Mouse (Mus musculus) embryonic facial prominence, embryonic 13.5 days (tissue): Measurements from ENCODE around the gene Txndc2. TPM values are rescaled to one million over a fixed set of nuclear protein-coding genes. Genes with fewer than 3 reads are reported as not detected.
"Not testable (repeated sequence)": the region's sequence is repeated elsewhere in the genome, so short reads cannot be mapped to it uniquely, and the experiment has no call there.

ENCODE experiments used
- ATAC-seq: fragments of 200-750 bp; cut with Nextera tagmentation; 2 replicates; pipeline ENCODE4 v1.8.0; 2017; ENCODE audit warnings: low read depth; ENCODE audit not compliant: insufficient number of reproducible peaks, insufficient read depth, low FRiP score, low TSS enrichment
- H3K27ac ChIP-seq: fragments of 300-500 bp; sonication (generic); 2 replicates; pipeline ENCODE4 v1.5.1; 2015; ENCODE audit warnings: moderate library complexity, mild to moderate bottlenecking, inconsistent platforms
- H3K27me3 ChIP-seq: fragments of 300-500 bp; sonication (generic); 2 replicates; pipeline ENCODE4 v1.6.1; 2015; ENCODE audit warnings: mild to moderate bottlenecking, inconsistent platforms
- H3K36me3 ChIP-seq: fragments of 300-500 bp; sonication (generic); 2 replicates; pipeline ENCODE4 v1.6.1; 2015; ENCODE audit warnings: mild to moderate bottlenecking, inconsistent platforms
- H3K4me1 ChIP-seq: fragments of 300-500 bp; sonication (generic); 2 replicates; pipeline ENCODE4 v1.6.1; 2015; ENCODE audit warnings: inconsistent platforms
- H3K4me2 ChIP-seq: fragments of 300-500 bp; sonication (generic); 2 replicates; pipeline ENCODE4 v1.6.1; 2015; ENCODE audit warnings: moderate library complexity, mild to moderate bottlenecking, inconsistent platforms
- H3K4me3 ChIP-seq: fragments of 300-500 bp; sonication (generic); 2 replicates; pipeline ENCODE4 v1.5.1; 2015; ENCODE audit warnings: mild to moderate bottlenecking, inconsistent platforms
- H3K9ac ChIP-seq: fragments of 300-500 bp; sonication (generic); 2 replicates; pipeline ENCODE4 v1.6.1; 2015; ENCODE audit warnings: mild to moderate bottlenecking, inconsistent platforms
- H3K9me3 ChIP-seq: fragments of 300-500 bp; sonication (generic); 2 replicates; pipeline ENCODE4 v1.6.1; 2016; ENCODE audit warnings: inconsistent platforms
- WGBS: fragments of 180-500 bp; shearing (Covaris S2); methylation state at CpG from one replicate; pipeline ENCODE4 v1.1.7; 2015; ENCODE audit warnings: mixed read lengths; 5-methylcytosine and 5-hydroxymethylcytosine counted together
- polyA plus RNA-seq: library from polyadenylated mRNA; unstranded; fragments of >200 nt; fragmentation: Nextera tagmentation; extraction: Ambion mirVana; gene quantifications from 2 replicates; pipeline ENCODE4 v1.2.1, GENCODE M21; 2015

Txndc2 gene
- polyA plus RNA-seq, 1 experiment from 2014 or later = not detected

GRCm38 (mm10) chr17:65628823-65629532 lies 13.0 kb downstream of the Txndc2 start:
- 79% methylated on average over 13 of the region's 13 CpGs for WGBS
- not testable (repeated sequence) for H3K27ac ChIP-seq, H3K4me2 ChIP-seq, H3K27me3 ChIP-seq, ATAC-seq, H3K9me3 ChIP-seq, H3K9ac ChIP-seq, H3K4me3 ChIP-seq, H3K4me1 ChIP-seq, H3K36me3 ChIP-seq

DNA sequence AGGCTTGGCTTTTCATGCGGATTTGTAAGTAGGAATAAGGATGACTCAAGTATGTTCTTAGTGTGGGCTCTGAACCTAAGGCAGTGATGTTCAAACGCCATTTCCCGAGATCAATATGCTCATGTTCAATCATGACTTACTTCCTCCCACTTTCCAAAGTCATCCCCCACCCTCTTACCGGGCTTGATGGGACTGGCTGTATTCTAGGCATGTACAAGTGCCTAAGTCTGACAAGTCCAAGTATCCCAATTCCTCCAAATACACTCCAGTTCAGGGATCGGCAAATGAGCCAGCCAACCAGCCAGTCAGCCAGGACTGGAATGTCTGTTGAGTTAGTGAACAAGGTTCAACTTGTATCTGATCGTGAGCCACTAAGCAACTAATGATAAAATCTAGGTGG lies 15.7 kb downstream of the Txndc2 start:
- ATAC-seq = no peak

GRCm38 (mm10) chr17:65625563-65625962 lies 16.4 kb downstream of the Txndc2 start:
- Histone ChIP-seq H3K27ac (no peak overlapping the region), H3K4me1 (no peaks in the 10 kb centered on the region), H3K27me3 (no peaks in the 10 kb centered on the region), H3K9ac (no peak overlapping the region), H3K9me3 (no peaks in the 10 kb centered on the region), H3K4me3 (no peak overlapping the region), H3K4me2 (no peak overlapping the region), H3K36me3 (no peaks in the 10 kb centered on the region)
- WGBS = 87% methylated on average over 6 of the region's 6 CpGs
- no peak for ATAC-seq

More for the DNA sequence above, 15.7 kb downstream of the Txndc2 start:
- Histone ChIP-seq H3K27me3 (no peaks in the 10 kb centered on the region), H3K4me1 (no peaks in the 10 kb centered on the region), H3K4me2 (no peak overlapping the region), H3K4me3 (no peak overlapping the region), H3K9ac (no peak overlapping the region), H3K36me3 (no peaks in the 10 kb centered on the region), H3K27ac (no peak overlapping the region), H3K9me3 (no peaks in the 10 kb centered on the region)
- 88% methylated on average over 6 of the region's 6 CpGs for WGBS

DNA sequence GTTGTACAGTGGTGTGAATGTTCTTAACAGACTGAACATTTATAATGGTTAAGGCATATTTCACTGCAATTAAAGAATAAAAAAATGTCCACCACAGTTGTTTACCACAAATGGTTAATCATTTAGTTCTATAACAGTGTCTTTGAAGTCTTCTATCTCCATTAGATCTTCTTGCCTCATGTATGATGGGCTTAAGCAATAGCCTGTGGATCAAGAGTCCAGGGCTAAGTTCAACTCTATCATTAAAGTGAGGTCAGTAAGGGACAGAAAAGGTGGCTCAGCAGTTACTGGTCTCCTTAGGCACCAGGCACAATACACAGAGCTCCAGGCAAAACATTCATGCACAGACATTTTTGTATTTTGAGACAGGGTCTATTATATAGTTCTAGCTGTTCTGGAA lies 18.8 kb downstream of the Txndc2 start:
- no peak for ATAC-seq
- Histone ChIP-seq H3K27ac (no peak overlapping the region), H3K36me3 (no peaks in the 10 kb centered on the region), H3K4me1 (0 out of 2 replicates have a peak, but pooled peaks cover 6% of the 10 kb centered on the region), H3K4me3 (no peak overlapping the region), H3K9me3 (no peaks in the 10 kb centered on the region), H3K4me2 (no peak overlapping the region), H3K9ac (no peak overlapping the region), H3K27me3 (no peaks in the 10 kb centered on the region)

DNA sequence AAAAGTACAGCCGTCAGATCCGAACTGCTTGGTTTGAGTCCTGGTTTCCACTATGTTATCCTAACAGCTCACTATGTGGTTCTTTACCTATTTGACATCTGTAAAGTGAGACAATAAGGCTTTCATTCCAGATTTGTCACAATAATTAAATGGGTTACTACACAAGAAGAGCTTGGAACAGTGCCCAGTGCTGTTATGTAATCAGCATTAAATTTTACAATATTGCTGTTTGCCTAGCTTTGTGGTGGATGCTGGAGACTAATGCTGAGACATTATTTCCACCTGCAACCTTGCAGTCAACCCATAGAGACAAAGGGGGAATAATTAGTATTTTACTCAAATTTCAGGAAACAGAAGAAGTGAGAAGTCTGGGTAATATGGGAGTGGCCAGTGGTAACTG lies 23.5 kb downstream of the Txndc2 start:
- WGBS = 80% methylated on average over 2 of the region's 2 CpGs
- H3K9ac ChIP-seq = no peak overlapping the region

GRCm38 (mm10) chr17:65615678-65616077 lies 26.3 kb downstream of the Txndc2 start:
- no peak overlapping the region for H3K4me2 ChIP-seq
- ATAC-seq = no peak
- no peak overlapping the region for H3K27ac ChIP-seq
- no peaks in the 10 kb centered on the region for H3K36me3 ChIP-seq
- H3K9ac ChIP-seq = no peak overlapping the region
- H3K4me1 ChIP-seq = peaks cover 22% of the 10 kb centered on the region
- H3K27me3 ChIP-seq = no peaks in the 10 kb centered on the region
- 39% methylated on average over 3 of the region's 3 CpGs for WGBS
- H3K9me3 ChIP-seq = no peaks in the 10 kb centered on the region
- H3K4me3 ChIP-seq = no peak overlapping the region

More for the DNA sequence above, 23.5 kb downstream of the Txndc2 start:
- H3K27me3 ChIP-seq = no peaks in the 10 kb centered on the region
- no peak for ATAC-seq
- H3K27ac ChIP-seq = no peak overlapping the region
- H3K4me2 ChIP-seq = no peak overlapping the region
- H3K36me3 ChIP-seq = no peaks in the 10 kb centered on the region
- no peak overlapping the region for H3K4me3 ChIP-seq
- peaks cover 13% of the 10 kb centered on the region for H3K4me1 ChIP-seq
- H3K9me3 ChIP-seq = no peaks in the 10 kb centered on the region

- peak overlapping the region; percentile 98 for H3K9ac ChIP-seq
- no peak for ATAC-seq
Observed at GRCm38 (mm10) chr17:65614431-65614830, 27.5 kb downstream of the Txndc2 start.

GRCm38 (mm10) chr17:65613463-65614412 lies 28.2 kb downstream of the Txndc2 start, which contains the start of gene Vapa:
Vapa (minus strand) TSS chr17:65613555.
- H3K36me3 ChIP-seq = no peaks in the 10 kb centered on the region
- H3K27me3 ChIP-seq = no peaks in the 10 kb centered on the region
- peak within 1 kb of the TSS; percentile 97 for H3K4me3 ChIP-seq
- peak within 1 kb of the TSS; percentile 98 for H3K9ac ChIP-seq
- peak within 1 kb of the TSS; percentile 75 for H3K4me2 ChIP-seq
- ATAC-seq = peak; percentile 94
- WGBS = under 1% methylated on average over 85 of the region's 85 CpGs
- H3K27ac ChIP-seq = peak within 1 kb of the TSS; percentile 99
- H3K9me3 ChIP-seq = no peaks in the 10 kb centered on the region
- H3K4me1 ChIP-seq = peaks cover 30% of the 10 kb centered on the region

More at GRCm38 (mm10) chr17:65614431-65614830, 27.5 kb downstream of the Txndc2 start:
- Histone ChIP-seq H3K27ac (peak overlapping the region; percentile 99), H3K4me1 (peaks cover 25% of the 10 kb centered on the region), H3K9me3 (no peaks in the 10 kb centered on the region), H3K27me3 (no peaks in the 10 kb centered on the region), H3K36me3 (no peaks in the 10 kb centered on the region), H3K4me2 (peak overlapping the region; percentile 75), H3K4me3 (peak overlapping the region; percentile 97)
- 1% methylated on average over 9 of the region's 9 CpGs for WGBS

- WGBS = 0% methylated on average over 41 of the region's 42 CpGs
- H3K9me3 ChIP-seq = no peaks in the 10 kb centered on the region
- H3K4me1 ChIP-seq = peaks cover 30% of the 10 kb centered on the region
Observed at GRCm38 (mm10) chr17:65613142-65613462, 28.9 kb downstream of the Txndc2 start.

DNA sequence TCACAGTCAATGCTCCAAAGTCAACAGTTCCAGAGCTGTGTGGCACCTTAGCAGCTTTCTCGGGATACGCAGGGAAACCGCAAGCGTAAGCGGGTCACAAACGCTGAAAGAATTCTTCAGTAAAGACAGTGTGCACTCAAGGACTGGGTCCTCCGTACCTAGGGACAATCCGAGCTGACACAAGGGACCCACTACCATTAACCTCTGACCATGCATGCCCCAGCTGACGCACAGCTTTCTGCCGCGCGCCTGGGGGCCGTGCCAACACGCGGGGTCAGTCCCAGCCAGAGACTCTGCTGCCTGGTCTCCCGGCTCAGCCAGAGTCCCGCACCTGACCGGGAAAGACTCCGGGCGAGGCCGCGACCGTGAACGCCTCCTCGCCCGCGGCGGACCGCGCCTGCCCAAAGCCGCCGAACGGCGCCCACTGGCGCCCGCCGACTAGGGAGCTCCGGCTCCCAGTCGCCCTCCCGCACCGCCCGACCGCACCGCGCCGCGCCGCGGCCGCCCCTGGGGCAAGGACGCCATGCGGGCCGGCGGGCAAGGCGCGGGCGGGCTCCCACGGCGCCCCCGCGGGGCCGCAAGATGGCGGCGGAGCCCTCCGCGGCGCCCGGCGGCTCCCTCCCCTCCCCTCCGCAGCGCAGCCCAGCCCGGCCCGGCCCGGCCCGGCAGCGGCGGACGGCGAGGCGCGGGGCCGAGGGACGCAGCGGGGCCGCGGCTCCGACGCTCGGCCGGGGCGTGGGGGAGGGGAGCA lies 29.4 kb downstream of the Txndc2 start:
- H3K27ac ChIP-seq = peak overlapping the region; percentile 99
- H3K36me3 ChIP-seq = no peaks in the 10 kb centered on the region
- no peaks in the 10 kb centered on the region for H3K27me3 ChIP-seq
- peaks cover 36% of the 10 kb centered on the region for H3K4me1 ChIP-seq
- peak; percentile 12; the same call in 1 of the 2 replicates for ATAC-seq
- WGBS = under 1% methylated on average over 65 of the region's 91 CpGs
- peak overlapping the region; percentile 97 for H3K4me3 ChIP-seq
- H3K9ac ChIP-seq = peak overlapping the region; percentile 98
- no peaks in the 10 kb centered on the region for H3K9me3 ChIP-seq
- H3K4me2 ChIP-seq = peak overlapping the region; percentile 75

More at GRCm38 (mm10) chr17:65613142-65613462, 28.9 kb downstream of the Txndc2 start:
- Histone ChIP-seq H3K9ac (peak overlapping the region; percentile 98), H3K27me3 (no peaks in the 10 kb centered on the region), H3K27ac (peak overlapping the region; percentile 99), H3K36me3 (no peaks in the 10 kb centered on the region), H3K4me2 (peak overlapping the region; percentile 75), H3K4me3 (peak overlapping the region; percentile 97)
- ATAC-seq = peak; percentile 69; the same call in 1 of the 2 replicates

DNA sequence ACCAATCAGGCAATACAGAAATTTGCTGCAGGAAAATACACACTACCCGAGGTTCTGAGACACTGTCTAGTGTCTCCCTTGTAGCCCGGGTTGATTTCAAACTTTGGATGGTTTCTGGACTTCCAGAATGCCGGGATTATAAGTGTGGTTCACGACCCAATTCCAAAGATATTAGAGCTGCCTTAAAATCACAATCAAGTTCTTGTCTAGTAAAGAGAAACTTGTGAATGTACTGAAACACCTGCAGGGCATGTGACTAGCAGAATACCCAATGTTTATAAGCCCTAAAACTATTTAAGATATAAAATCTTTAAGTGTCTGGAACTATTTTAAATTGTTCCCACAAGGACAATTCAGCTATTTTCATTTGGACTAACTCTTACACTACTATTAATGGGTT lies 30.2 kb downstream of the Txndc2 start:
- no peaks in the 10 kb centered on the region for H3K27me3 ChIP-seq
- peak overlapping the region; percentile 75 for H3K4me2 ChIP-seq
- 2% methylated on average over 4 of the region's 4 CpGs for WGBS
- H3K36me3 ChIP-seq = no peaks in the 10 kb centered on the region
- H3K4me1 ChIP-seq = peaks cover 40% of the 10 kb centered on the region
- no peak overlapping the region; the same call in 1 of the 2 replicates for H3K9ac ChIP-seq
- no peaks in the 10 kb centered on the region for H3K9me3 ChIP-seq
- H3K4me3 ChIP-seq = peak overlapping the region; percentile 97
- ATAC-seq = no peak
- no peak overlapping the region for H3K27ac ChIP-seq
